Mouse (Mus musculus) CD4-positive, CD25-positive, alpha-beta regulatory T cell, adult 4 months (primary cell): ENCODE measurements around the gene Olfr341. TPM values are rescaled to one million over a fixed set of nuclear protein-coding genes. Genes with fewer than 3 reads are reported as not detected.

Experiments
- ATAC-seq: one replicate; pipeline ENCODE4 v1.8.0; 2017
- polyA plus RNA-seq, 2 experiments: library from polyadenylated mRNA; unstranded; fragments of 100-300 nt; shearing (Covaris generic); gene quantifications; one replicate each; pipeline ENCODE4 v1.2.1; 2017

Olfr341 gene
- polyA plus RNA-seq = under 1 TPM in 1 of 2 experiments, not detected in 1; 0.11 TPM

DNA sequence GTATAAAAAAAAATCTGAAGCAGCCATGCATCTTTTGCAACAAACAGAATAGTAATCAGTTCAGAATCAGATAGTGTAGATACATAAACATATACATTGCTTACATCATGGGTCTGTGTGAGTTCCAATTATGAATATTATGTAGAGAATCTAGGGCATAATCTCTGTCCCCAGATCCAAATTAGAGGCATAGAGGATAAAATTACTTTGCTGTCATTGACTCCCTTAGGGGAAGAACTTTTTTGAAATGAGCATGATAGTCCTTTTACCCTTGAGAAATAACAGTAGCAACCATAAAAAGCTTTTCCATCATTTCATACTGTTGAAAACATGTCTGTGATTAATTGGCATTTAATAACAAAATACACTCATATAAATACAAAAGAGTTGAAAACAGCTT lies at the start of gene Olfr341:
Gene Olfr341, minus strand, starts transcription at position 101 of the 400 bp plus-strand sequence.
- no peak for ATAC-seq

GRCm38 (mm10) chr2:36524698-36525097 lies 42.4 kb upstream of the Olfr341 start, which contains the start of gene Olfr342:
TSS of gene Olfr342 (plus strand) at chr2:36524998.
- ATAC-seq = no peak

GRCm38 (mm10) chr2:36473634-36474033 lies 8.6 kb downstream of the Olfr341 start:
- ATAC-seq = no peak

GRCm38 (mm10) chr2:36452287-36452686 lies 30.0 kb downstream of the Olfr341 start, which contains the start of gene Olfr340:
TSS of gene Olfr340 (plus strand) at chr2:36452587.
- ATAC-seq = no peak

Other genes with a start within 250 kb of the Olfr341 start
- under 1 TPM in 1 of 2 experiments, not detected in 1; 0.11 TPM for gene Olfr338, start 108.9 kb downstream of the Olfr341 start, polyA plus RNA-seq
- gene Olfr339, start 63.5 kb downstream of the Olfr341 start, polyA plus RNA-seq = not detected
- gene Olfr340, start 29.9 kb downstream of the Olfr341 start, polyA plus RNA-seq = not detected
- not detected for gene Olfr342, start 42.5 kb upstream of the Olfr341 start, polyA plus RNA-seq
- under 1 TPM in 1 of 2 experiments, not detected in 1; 0.08 TPM for gene Olfr344, start 84.2 kb upstream of the Olfr341 start, polyA plus RNA-seq
- not detected for gene Olfr345, start 157.6 kb upstream of the Olfr341 start, polyA plus RNA-seq
- not detected for gene Olfr346, start 203.3 kb upstream of the Olfr341 start, polyA plus RNA-seq
- not detected for gene Olfr347, start 249.4 kb upstream of the Olfr341 start, polyA plus RNA-seq